Comparison of ENCODE assay signal across 21 mouse cellular contexts in the genomic region with DNA sequence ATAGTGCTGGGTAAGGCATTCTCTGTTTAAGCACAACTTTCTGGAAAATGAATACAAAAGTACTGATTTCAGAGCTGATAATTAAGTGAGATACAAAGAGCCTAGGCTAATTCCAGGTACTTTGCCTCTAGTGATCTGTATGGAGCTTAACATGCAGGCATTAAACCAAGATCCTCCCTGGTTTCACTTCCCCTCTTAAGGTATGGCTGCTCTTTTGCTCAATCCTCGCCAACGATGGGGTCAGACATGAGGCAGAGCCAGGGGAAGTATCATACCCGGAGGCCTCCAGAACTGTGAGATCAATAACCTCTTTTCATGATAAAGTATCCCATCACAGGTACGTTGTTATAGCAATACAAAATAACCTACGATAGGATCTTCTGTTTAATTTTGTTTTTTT. TPM values are rescaled to one million over a fixed set of nuclear protein-coding genes. Genes with fewer than 3 reads are reported as not detected.
DNase-seq lines count a peak whose midpoint lies in the region; ATAC-seq lines count a peak whose summit lies in the region.
"Had no signal": no experiment of that assay in that cellular context is flagged by ENCODE, and none has a peak within 500 bp of the region (broad histone marks: within the 10 kb centered on the region; RNA-seq: fewer than 3 reads in every experiment).

No protein-coding gene starts in this region.

- H3K4me1 ChIP-seq in embryonic facial prominence, embryonic 10.5 days, result peaks cover 19% of the 10 kb centered on the region

- H3K27me3 ChIP-seq in embryonic facial prominence, embryonic 10.5 days (replicated peaks; ENCODE audit: low read depth, poor library complexity, severe bottlenecking), result peaks cover 18% of the 10 kb centered on the region

- no peaks in the 10 kb centered on the region for H3K9me3 ChIP-seq in embryonic facial prominence, embryonic 10.5 days
- H3K9me3 ChIP-seq: embryonic facial prominence, embryonic 13.5 days; embryonic facial prominence, embryonic 15.5 days; forebrain, embryonic 13.5 days; forebrain, embryonic 15.5 days had no signal

- no peaks in the 10 kb centered on the region for H3K36me3 ChIP-seq in embryonic facial prominence, embryonic 10.5 days (replicated peaks)
- H3K36me3 ChIP-seq: embryonic facial prominence, embryonic 13.5 days; embryonic facial prominence, embryonic 15.5 days; forebrain, embryonic 15.5 days had no signal

- ATAC-seq in common myeloid progenitor, adult 5-6 weeks (replicated peaks; ENCODE audit: low read depth, poor library complexity, severe bottlenecking), result peak; percentile 76
- ATAC-seq in granulocyte monocyte progenitor cell, adult 5-6 weeks (replicated peaks; ENCODE audit: poor library complexity, severe bottlenecking), result peak; percentile 90
- ATAC-seq in megakaryocyte progenitor cell, adult 5-6 weeks (replicated peaks; ENCODE audit: poor library complexity), result peak; percentile 84
- ATAC-seq: forebrain, embryonic 13.5 days; forebrain, embryonic 15.5 days; forebrain, postnatal 0 days had no signal

- no peak overlapping the region for H3K4me3 ChIP-seq in embryonic facial prominence, embryonic 10.5 days
- H3K4me3 ChIP-seq: embryonic facial prominence, embryonic 13.5 days; embryonic facial prominence, embryonic 15.5 days; erythroblast, embryonic 14.5 days; forebrain, embryonic 13.5 days; forebrain, embryonic 15.5 days had no signal

- WGBS in embryonic facial prominence, embryonic 10.5 days, result 93% methylated on average over 5 of the region's 5 CpGs

- DNase-seq in heart, adult 11 months, result no peak
- no peak for DNase-seq in embryonic facial prominence, embryonic 10.5 days (ENCODE audit: low spot score)
- DNase-seq: adrenal gland, adult 2 months; adrenal gland, postnatal 10 days; adrenal gland, postnatal 25 days; cerebellum, adult 11 months; cerebellum, adult 18-20 months; cerebellum, adult 8-10 months; cerebellum, adult 9-11 months; cerebellum, postnatal 14 days; cerebellum, postnatal 36 days; forebrain, postnatal 0 days had no signal

- H3K27ac ChIP-seq in embryonic facial prominence, embryonic 10.5 days (replicated peaks), result no peak overlapping the region
- H3K27ac ChIP-seq: embryonic facial prominence, embryonic 13.5 days; embryonic facial prominence, embryonic 15.5 days; forebrain, embryonic 13.5 days; forebrain, embryonic 15.5 days had no signal

RNA-seq across cellular contexts. Expression of a gene that starts 5.3 kb away (rescaled TPM):
- 0.14 TPM in 1 of 2 replicates, not detected in the other for total RNA-seq in common myeloid progenitor, adult 5-6 weeks (2017)
- total RNA-seq in granulocyte monocyte progenitor cell, adult 5-6 weeks (2014; fragmentation: Nextera tagmentation), result 0.15 TPM in 1 of 2 replicates, not detected in the other
- total RNA-seq in granulocyte monocyte progenitor cell, adult 5-6 weeks (2017), result 0.36 and 0.52 TPM in 2 replicates
- 0.22 TPM in 2 replicates for total RNA-seq in megakaryocyte progenitor cell, adult 5-6 weeks (2015)
- not detected in 2 replicates for total RNA-seq in megakaryocyte progenitor cell, adult 5-6 weeks (2017)
- 9.7 and 10.6 TPM in 2 replicates for polyA plus RNA-seq in embryonic facial prominence, embryonic 10.5 days (2016; fragmentation: Nextera tagmentation; extraction: Ambion mirVana)
- total RNA-seq: MEL had no signal
- polyA plus RNA-seq: erythroblast, embryonic 14.5 days had no signal
